Mouse (Mus musculus): ENCODE results near the gene Gimap7.

Gene Gimap7

DNA sequence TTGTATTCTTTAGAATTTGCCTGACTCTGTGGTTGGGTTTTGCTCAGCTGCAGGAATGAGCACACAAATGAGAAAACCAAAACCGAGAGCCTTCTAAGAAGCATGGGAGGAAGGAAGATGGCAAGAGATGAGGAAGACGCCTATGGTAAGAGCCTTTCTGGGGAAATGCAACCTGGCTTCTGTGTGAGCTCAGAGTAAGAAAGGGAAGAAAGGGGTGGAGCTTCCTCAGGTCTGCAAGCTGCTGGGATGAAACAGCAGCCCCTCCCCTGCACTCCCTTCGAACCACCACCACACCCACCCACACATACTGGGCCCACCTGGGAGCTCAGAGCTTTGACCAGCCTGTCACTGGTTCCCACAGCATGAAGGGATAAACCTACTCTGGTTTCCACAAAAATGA is 22.9 kb downstream of the Gimap7 start:
- no peak for DNase-seq (ENCODE audit: low read depth, low spot score)

DNA sequence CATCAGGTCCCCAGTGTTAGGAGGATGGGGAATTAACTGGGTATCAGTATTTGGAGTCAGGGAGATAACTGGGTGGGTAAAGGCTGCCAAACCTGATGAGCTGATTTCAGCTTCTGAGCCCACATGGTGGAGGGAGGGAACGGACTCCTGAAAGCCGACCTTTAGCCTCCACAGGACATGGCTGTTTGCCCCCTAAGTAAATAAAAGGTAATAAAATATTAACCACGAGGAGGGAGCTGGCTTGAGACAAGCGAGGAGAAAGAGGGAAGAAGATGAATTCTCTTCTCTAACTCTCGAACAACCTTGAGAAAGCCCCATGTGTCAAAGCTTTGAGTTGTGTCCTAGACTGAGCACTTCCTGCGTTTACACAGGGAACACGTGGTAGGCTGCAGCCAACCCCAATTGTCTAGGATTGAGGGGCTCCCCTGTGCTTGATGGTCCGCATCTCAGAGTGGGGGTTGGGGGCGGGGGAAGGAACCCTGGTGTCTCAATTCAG is 23.3 kb downstream of the Gimap7 start:
- DNase-seq (ENCODE audit: low read depth, low spot score): no peak

DNA sequence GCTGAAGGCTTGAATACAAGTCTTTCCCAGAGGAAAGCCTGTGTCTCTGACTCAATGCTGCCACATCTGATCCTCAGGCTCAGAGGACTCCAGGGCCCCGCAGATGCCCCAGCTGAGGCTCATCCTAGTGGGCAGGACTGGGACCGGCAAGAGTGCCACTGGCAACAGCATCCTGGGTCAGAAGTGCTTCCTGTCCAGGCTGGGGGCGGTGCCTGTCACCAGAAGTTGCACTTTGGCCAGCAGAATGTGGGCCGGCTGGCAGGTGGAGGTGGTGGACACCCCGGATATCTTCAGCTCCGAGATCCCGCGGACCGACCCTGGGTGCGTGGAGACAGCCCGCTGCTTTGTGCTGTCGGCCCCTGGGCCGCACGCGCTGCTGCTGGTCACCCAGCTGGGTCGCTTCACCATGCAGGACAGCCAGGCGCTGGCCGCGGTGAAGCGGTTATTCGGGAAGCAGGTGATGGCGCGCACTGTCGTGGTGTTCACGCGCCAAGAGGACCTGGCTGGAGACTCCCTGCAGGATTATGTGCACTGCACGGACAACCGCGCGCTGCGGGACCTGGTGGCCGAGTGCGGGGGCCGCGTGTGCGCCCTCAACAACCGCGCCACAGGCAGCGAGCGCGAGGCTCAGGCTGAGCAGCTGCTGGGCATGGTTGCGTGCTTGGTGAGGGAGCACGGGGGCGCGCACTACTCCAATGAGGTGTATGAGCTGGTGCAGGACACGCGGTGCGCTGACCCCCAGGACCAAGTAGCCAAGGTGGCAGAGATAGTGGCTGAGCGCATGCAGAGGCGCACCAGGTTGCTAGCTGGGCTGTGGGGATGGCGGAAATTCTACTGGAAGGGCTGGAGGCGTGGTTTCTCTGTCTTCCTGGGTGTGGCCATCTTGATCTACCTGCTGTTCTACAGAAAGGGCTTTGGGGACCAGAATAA is 24.3 kb downstream of the Gimap7 start:
- no peak for DNase-seq (ENCODE audit: low read depth, low spot score)

DNA sequence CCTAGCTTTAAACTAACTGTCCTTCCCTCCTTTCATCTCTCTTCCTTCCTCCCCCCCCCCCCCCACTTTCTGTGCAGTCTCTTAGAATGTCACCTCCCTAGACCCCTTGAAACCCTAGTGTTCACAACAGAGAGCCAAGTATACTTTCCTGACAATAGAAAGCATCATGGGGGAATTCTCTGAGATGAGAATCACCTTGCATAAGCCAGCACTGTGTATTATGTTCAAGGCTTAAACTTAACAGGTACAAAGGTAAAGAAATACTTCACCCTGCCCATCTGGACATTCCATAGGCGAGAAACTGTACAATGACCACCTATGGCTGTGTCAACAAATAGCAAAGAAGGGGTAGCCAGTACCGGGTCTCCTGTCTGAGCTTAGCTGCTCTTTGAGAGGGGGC is 27.1 kb downstream of the Gimap7 start:
- no peak for DNase-seq (ENCODE audit: low read depth, low spot score)

DNA sequence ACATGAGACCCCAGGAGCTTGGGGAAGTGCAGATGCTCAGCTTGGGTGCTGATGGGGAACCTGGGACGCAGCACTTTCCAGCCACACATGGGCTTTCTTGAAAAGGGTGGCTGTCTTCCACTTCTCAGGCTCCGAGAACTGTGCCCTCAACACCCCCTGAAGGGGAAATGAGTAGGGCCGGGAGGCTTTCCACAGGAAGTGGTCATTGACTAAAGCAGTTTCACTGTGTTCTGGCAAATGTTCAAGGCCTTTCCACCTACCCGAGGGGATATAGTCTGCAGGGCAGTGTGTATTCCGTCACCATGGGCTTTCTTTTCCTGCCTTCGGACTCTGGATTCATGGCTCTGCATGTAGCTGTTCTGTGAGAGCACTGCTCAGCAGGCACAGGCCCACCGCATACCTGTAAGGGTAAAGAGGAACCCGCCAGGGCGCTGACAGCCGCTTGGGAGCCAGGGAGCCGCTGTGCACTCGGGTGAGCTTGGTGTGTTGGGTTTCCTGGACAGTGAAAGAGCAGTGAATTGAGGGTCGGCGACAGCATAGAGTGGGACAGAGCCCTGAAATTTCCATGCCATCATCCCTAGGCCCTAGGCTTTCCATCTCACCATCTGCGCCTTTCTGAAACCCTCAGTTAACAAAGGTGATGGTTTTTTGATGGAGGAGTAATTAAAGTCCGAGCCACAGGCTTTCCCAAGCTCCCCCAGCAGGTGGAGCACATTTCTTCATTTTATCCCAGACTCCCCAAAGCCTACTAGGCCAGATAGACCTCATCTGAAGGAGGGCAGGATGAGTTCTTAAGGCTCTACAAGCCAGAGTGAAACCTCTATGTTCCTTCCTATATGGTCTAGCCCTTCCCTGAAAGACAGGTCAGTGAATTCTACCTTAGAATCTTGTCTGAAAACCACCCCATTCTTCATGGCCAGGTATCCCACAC is 27.8 kb downstream of the Gimap7 start, which contains the start of gene Gimap5:
TSS of gene Gimap5 (plus strand) at position 239 of the 931 bp plus-strand sequence.
- peak; percentile 56 for DNase-seq (ENCODE audit: low read depth, low spot score)

DNA sequence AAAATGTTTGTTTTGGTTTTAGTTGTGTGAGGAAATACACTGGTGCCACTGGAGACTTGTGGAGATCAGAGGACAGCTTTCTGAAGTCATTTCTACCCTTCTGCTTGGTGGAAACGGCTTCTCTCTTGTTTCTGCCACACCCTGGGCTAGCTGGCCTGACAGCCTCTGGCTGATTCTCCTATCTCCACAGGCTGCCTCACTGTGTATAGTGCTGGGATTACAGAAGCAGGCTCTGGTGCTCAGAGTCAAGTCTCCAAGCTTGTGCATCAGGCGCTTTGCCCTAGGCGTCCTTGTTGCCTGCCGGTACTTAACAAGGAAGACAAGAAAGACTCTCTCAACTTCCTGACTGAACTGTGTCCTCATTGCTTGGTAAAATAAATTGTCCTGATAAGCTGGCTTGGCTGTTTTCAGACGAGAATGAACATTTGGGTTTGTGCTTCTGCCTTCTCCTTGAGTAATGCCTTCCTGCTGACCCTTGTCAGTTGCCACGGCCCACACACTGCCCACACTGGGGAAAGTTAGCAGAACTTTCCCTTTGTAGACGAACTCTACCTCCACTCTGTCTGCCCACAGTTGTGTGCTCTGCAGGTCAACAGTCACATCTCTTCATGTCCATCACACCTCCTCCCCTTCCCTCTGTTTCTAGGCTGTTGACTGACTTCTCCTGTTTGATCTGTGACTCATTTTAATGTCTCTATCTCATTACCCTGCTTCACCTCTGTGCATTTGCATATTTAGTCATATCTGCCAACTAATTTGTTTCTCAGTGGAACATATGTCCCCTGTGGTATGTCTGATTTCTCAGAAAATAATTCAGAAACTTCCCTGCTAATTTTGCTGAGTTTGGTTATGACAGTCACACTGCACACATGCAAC is 28.9 kb downstream of the Gimap7 start:
- no peak for DNase-seq (ENCODE audit: low read depth, low spot score)

DNA sequence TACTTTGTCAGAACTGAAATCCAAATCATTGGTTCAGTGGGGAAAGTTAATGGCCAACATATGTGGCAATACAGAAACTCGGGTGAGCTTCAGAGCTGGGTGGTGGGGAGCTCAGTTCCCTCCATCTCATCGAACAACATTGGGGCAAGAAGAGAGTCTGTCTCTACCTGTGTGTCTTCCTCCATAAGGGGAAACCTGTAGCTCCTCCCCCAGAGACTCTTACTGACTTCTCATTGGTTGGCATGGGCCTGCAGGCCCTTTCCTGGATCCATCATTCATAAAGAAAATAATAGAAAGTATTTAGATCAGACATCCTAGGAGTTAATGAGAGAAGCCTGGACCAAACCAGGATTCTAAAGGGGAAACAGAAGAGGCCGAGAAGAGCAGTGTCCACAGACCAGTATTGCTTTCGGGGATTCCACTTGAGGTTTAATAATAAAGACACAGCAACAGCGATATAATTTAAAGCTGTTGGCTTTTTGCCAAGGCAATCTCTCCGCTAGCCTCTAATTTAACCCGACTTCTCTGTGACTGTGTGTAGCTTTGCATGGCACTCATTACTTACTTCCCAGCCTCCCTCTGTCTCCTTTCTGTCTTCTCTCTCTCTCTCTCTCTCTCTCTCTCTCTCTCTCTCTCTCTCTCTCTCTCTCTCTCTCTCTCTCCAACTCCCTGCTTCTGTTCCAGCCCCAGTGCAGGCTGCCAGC is 45.3 kb downstream of the Gimap7 start:
- DNase-seq (ENCODE audit: low read depth, low spot score): no peak

DNA sequence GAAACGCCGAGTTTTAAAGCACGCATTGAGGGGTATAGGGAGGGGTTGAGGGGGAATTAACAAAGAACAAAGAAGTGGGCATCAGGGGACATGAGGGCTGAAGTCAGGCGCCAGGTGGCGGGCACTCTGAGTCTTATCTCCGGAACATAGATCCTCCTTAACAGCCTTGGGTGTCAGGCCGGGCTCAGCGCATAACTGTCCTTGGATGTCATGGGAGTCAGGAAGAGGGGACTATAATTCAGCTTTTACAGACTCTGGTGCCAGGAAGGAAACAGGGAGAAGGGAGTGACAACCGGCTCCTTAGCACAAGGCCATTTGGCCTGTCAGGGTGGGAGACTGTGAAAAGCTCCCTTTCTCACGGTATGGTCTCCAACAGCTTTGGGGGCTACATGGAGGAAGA is 46.1 kb downstream of the Gimap7 start:
- no peak for DNase-seq (ENCODE audit: low read depth, low spot score)

DNA sequence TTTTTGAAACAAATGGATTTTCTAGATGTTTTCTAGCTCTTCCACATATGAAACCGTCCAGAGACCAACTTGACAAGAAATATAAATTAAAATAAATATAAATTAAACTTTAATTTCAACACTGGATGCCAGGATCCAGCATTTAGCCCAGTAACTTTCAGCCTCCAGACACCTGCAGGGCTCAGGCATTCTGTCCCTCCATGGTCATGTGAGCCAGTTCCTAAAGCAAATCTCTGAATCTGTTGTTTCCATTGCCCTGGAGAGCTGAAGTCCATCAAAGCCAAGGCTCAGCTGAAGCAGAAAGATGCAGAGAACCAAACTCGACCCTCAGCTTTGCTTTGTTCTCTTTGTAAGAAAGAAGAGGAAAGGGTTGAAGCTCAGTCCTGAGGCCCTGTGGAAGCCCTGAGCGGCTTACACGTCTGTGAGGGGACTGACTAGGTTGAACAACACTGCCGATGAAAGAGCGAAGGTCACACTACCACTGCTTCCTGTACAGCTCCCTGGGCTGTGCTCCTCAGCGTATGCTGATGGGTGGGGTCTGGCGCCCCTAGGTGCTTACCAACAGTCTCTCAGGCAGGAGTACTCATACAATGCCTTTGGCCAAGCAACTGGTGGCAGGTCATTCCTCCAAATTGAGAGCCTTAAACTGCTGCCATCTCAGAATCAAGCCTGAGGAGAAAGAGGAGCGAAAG is 49.9 kb downstream of the Gimap7 start:
- DNase-seq (ENCODE audit: low read depth, low spot score): no peak

DNA sequence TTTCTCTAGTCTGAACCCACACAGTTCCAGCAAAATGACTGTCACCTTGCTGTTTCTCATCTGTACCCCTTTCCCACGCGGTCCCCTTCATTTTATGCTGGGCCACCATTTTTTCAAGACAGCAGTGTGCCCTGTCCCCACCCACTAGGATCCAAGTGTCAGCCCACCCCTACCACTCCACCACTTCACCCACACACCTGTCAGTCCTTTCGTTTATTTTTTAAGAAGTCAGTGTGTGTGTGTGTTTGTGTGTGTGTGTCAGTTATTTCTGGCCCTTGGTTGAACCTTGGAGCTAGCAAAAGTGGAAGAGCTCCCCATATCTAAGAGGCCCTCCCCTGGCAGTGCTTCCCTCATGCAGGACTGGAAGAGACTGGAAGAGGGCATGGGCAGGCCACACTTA is 50.5 kb downstream of the Gimap7 start:
- DNase-seq (ENCODE audit: low read depth, low spot score): no peak

DNA sequence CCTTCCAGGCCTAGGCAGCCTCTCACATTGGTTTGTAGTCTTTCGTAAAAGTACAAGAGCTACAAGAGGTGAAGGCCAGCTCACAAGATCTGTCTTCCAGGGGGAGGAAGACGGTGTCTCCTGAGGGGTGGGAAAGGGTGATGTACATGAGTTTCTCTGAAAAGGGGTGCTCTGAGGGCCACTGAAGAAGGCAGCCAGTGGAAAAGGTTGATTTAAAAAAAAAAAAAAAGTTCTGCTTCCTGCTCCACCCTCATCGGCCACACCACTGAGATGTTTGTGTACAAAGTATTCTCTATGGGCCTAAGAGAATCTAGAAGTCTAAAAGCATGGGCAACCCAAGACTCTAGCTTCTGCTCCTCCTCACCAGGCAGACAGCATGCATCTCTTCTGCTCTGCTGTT is 52.3 kb downstream of the Gimap7 start, which contains the start of gene Gimap3:
TSS of gene Gimap3 (minus strand) at position 156 of the 400 bp plus-strand sequence.
- no peak for DNase-seq (ENCODE audit: low read depth, low spot score)

DNA sequence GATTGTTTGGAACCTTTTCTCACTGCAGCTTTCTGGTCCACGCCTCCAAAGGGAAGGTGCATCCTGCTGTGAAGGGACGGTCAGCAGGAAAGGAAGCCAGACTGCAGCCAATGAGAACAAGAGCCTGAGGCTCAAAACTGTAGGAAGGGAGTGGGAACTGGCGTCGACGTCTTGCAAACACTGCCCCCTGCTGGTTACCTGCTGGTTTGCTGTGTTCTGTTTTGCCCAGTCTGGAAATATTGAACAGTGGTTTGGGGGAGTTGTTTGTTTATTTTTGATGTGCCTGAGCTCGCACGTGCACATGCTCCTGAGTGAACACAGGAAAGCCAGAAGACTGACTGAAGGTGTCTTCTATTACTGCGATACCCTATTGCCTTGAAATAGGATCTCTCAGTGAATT is 53.6 kb downstream of the Gimap7 start:
- DNase-seq (ENCODE audit: low read depth, low spot score): peak; percentile 61
